Mouse (Mus musculus) lung, postnatal 0 days (tissue): ENCODE results near the gene Cd200r2. TPM values are rescaled to one million over a fixed set of nuclear protein-coding genes. Genes with fewer than 3 reads are reported as not detected.

Experiments used
- ATAC-seq: fragments of 200-750 bp; cut with Nextera tagmentation; 2 replicates; pipeline ENCODE4 v1.8.0; 2017; ENCODE audit warnings: moderate library complexity
- DNase-seq: peaks from one replicate; pipeline ENCODE4 v3.0.0-alpha.2; 2016; ENCODE audit warnings: low spot score
- H3K27ac ChIP-seq: fragments of 300-500 bp; sonication (generic); 2 replicates; pipeline ENCODE4 v1.5.1; 2014; ENCODE audit warnings: antibody characterized with exemption, mild to moderate bottlenecking, low read length, mixed read lengths
- H3K27me3 ChIP-seq: fragments of 300-500 bp; sonication (generic); replicated peaks from 2 replicates; pipeline ENCODE4 v1.6.1; 2014; ENCODE audit warnings: low read length, mixed read lengths; ENCODE audit not compliant: insufficient read depth
- H3K36me3 ChIP-seq: fragments of 300-500 bp; sonication (generic); 2 replicates; pipeline ENCODE4 v1.6.1; 2014; ENCODE audit warnings: low read length, mixed read lengths; ENCODE audit not compliant: insufficient read depth
- H3K4me1 ChIP-seq: fragments of 300-500 bp; sonication (generic); 2 replicates; pipeline ENCODE4 v1.6.1; 2014; ENCODE audit warnings: antibody characterized with exemption, low read depth, low read length, mixed read lengths; ENCODE audit not compliant: insufficient read depth
- H3K4me2 ChIP-seq: fragments of 300-500 bp; sonication (generic); replicated peaks from 2 replicates; pipeline ENCODE4 v1.6.1; 2014; ENCODE audit warnings: low read depth, mild to moderate bottlenecking, low read length, moderate library complexity, mixed read lengths
- H3K4me3 ChIP-seq: fragments of 300-500 bp; sonication (generic); 2 replicates; pipeline ENCODE4 v1.5.1; 2014; ENCODE audit warnings: low read depth, low read length
- H3K9ac ChIP-seq: fragments of 300-500 bp; sonication (generic); replicated peaks from 2 replicates; pipeline ENCODE4 v1.6.1; 2014; ENCODE audit warnings: low read depth, mild to moderate bottlenecking
- H3K9me3 ChIP-seq: fragments of 300-500 bp; sonication (generic); 2 replicates; pipeline ENCODE4 v1.6.1; 2016; ENCODE audit warnings: low read length, mixed read lengths
- CTCF ChIP-seq: IDR thresholded peaks from 2 replicates; pipeline ENCODE4 v1.5.1; 2016; ENCODE audit warnings: antibody characterized with exemption, mild to moderate bottlenecking
- EP300 ChIP-seq: IDR thresholded peaks from 2 replicates; pipeline ENCODE4 v1.6.1; 2016; ENCODE audit warnings: antibody characterized with exemption, mild to moderate bottlenecking, control low read depth
- WGBS: fragments of 180-500 bp; shearing (Covaris S2); extraction: QIAGEN DNeasy Blood & Tissue Kit; methylation state at CpG from one replicate; pipeline ENCODE4 v1.1.7; 2014; 5-methylcytosine and 5-hydroxymethylcytosine counted together
- polyA plus RNA-seq: library from polyadenylated mRNA; unstranded; fragments of >200 nt; fragmentation: Nextera tagmentation; extraction: Ambion mirVana; gene quantifications from 2 replicates; pipeline ENCODE4 v1.2.1, GENCODE M21; 2015

Gene Cd200r2
- polyA plus RNA-seq, 1 experiment from 2014 or later = not detected

- no peak overlapping the region for H3K4me3 ChIP-seq
- H3K4me1 ChIP-seq = no peaks in the 10 kb centered on the region
These were observed 10.7 kb downstream of the Cd200r2 start for GRCm38 (mm10) chr16:44877595-44877994.

GRCm38 (mm10) chr16:44890814-44891213 lies 23.9 kb downstream of the Cd200r2 start:
- Histone ChIP-seq H3K36me3 (no peaks in the 10 kb centered on the region), H3K4me1 (no peaks in the 10 kb centered on the region), H3K27me3 (no peaks in the 10 kb centered on the region), H3K9ac (no peak overlapping the region), H3K27ac (no peak overlapping the region), H3K4me3 (no peak overlapping the region), H3K9me3 (no peaks in the 10 kb centered on the region), H3K4me2 (no peak overlapping the region)
- no peak for ATAC-seq
- 42% methylated on average over 1 of the region's 1 CpGs for WGBS
- no peak for TF ChIP-seq EP300
- TF ChIP-seq CTCF = no peak
- no peak for DNase-seq

More at GRCm38 (mm10) chr16:44877595-44877994, 10.7 kb downstream of the Cd200r2 start:
- TF ChIP-seq EP300 = no peak
- Histone ChIP-seq H3K9ac (no peak overlapping the region), H3K9me3 (no peaks in the 10 kb centered on the region), H3K27ac (no peak overlapping the region), H3K4me2 (no peak overlapping the region), H3K36me3 (no peaks in the 10 kb centered on the region), H3K27me3 (no peaks in the 10 kb centered on the region)
- DNase-seq (no peak), ATAC-seq (no peak)
- WGBS = 70% methylated on average over 6 of the region's 6 CpGs

- no peak for ATAC-seq
- no peak overlapping the region for H3K4me3 ChIP-seq
- DNase-seq = no peak
- no peak overlapping the region for H3K27ac ChIP-seq
- no peaks in the 10 kb centered on the region for H3K27me3 ChIP-seq
- H3K9me3 ChIP-seq = no peaks in the 10 kb centered on the region
- TF ChIP-seq CTCF (no peak), EP300 (no peak)
- no peaks in the 10 kb centered on the region for H3K36me3 ChIP-seq
- H3K9ac ChIP-seq = no peak overlapping the region
- H3K4me1 ChIP-seq = no peaks in the 10 kb centered on the region
- H3K4me2 ChIP-seq = no peak overlapping the region
- WGBS = 76% methylated on average over 1 of the region's 1 CpGs
These were observed 65.1 kb downstream of the Cd200r2 start for GRCm38 (mm10) chr16:44932016-44932415.

- Histone ChIP-seq H3K4me2 (no peak within 1 kb of the TSS), H3K27me3 (no peaks in the 10 kb centered on the region), H3K9me3 (no peaks in the 10 kb centered on the region), H3K27ac (no peak within 1 kb of the TSS), H3K4me3 (no peak within 1 kb of the TSS), H3K9ac (no peak within 1 kb of the TSS), H3K4me1 (no peaks in the 10 kb centered on the region), H3K36me3 (no peaks in the 10 kb centered on the region)
- WGBS = 45% methylated on average over 3 of the region's 3 CpGs
- no peak for TF ChIP-seq EP300
- TF ChIP-seq CTCF = no peak
- DNase-seq (no peak), ATAC-seq (no peak)
These were observed 76.6 kb downstream of the Cd200r2 start, which contains the start of gene Cd200r3 for GRCm38 (mm10) chr16:44943468-44943867. Gene Cd200r3 (plus strand): TSS chr16:44943678.

- ATAC-seq = no peak
- WGBS = 59% methylated on average over 4 of the region's 4 CpGs
- H3K36me3 ChIP-seq = no peaks in the 10 kb centered on the region
- no peaks in the 10 kb centered on the region for H3K27me3 ChIP-seq
- no peaks in the 10 kb centered on the region for H3K4me1 ChIP-seq
- TF ChIP-seq CTCF (no peak), EP300 (no peak)
- no peak for DNase-seq
- H3K4me3 ChIP-seq = no peak overlapping the region
- H3K27ac ChIP-seq = no peak overlapping the region
- H3K9me3 ChIP-seq = no peaks in the 10 kb centered on the region
- no peak overlapping the region for H3K4me2 ChIP-seq
- no peak overlapping the region for H3K9ac ChIP-seq
These were observed 84.6 kb downstream of the Cd200r2 start for GRCm38 (mm10) chr16:44951360-44952114.

GRCm38 (mm10) chr16:44962296-44962695 lies 95.4 kb downstream of the Cd200r2 start:
- H3K4me3 ChIP-seq = no peak overlapping the region
- H3K27me3 ChIP-seq = no peaks in the 10 kb centered on the region
- ATAC-seq = no peak
- H3K4me2 ChIP-seq = no peak overlapping the region
- TF ChIP-seq CTCF = peak; percentile 48
- TF ChIP-seq EP300 = no peak
- H3K27ac ChIP-seq = no peak overlapping the region
- DNase-seq = peak; percentile 33
- H3K9ac ChIP-seq = no peak overlapping the region
- peaks cover 6% of the 10 kb centered on the region; the same call in 1 of the 2 replicates for H3K4me1 ChIP-seq
- H3K9me3 ChIP-seq = no peaks in the 10 kb centered on the region
- H3K36me3 ChIP-seq = no peaks in the 10 kb centered on the region
- WGBS = 79% methylated on average over 2 of the region's 2 CpGs
